Mouse (Mus musculus): ENCODE data around the gene Kcna10. TPM values are rescaled to one million over a fixed set of nuclear protein-coding genes. Genes with fewer than 3 reads are reported as not detected.

The Kcna10 gene
- polyA plus RNA-seq, 1 experiment from 2014 or later: not detected

DNA sequence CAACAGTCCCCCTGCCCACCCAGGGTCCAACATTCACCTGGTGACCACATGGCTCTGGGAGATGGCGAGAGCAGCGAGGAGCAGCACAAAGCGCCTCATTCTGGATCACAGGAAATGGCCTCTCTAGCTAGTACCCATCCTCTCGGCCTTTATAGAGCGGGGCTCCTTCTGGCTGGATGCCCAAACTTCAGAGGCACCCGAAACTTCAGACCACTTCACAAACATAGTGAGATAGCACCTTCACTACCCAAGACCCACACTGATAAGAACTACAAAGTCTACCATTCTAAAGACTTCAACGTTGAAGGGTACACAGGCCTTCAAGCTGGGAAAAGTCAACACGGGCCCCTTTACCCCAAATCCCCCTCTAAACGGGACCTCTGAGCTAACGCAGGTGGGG, 38.8 kb downstream of the Kcna10 start, which contains the start of gene Cym:
Gene Cym, minus strand, starts transcription at position 125 of the 400 bp plus-strand sequence.
- no peak for TF ChIP-seq CTCF (IDR thresholded peaks at IDR 0.05; ENCODE audit: low read depth)
- TF ChIP-seq EP300 (IDR thresholded peaks at IDR 0.05; ENCODE audit: low read depth): no peak
- H3K27me3 ChIP-seq (ENCODE audit: insufficient read depth, low read length): no peaks in the 10 kb centered on the region
- H3K36me3 ChIP-seq (replicated peaks; ENCODE audit: insufficient read depth, low read length): no peaks in the 10 kb centered on the region
- H3K4me3 ChIP-seq (ENCODE audit: low read depth, low read length): no peak within 1 kb of the TSS
- H3K9me3 ChIP-seq (ENCODE audit: low read length): peaks cover 3% of the 10 kb centered on the region; the same call in 1 of the 2 replicates
- H3K4me1 ChIP-seq (ENCODE audit: insufficient read depth): peaks cover under 1% of the 10 kb centered on the region; the same call in 1 of the 2 replicates
- no peak within 1 kb of the TSS for H3K9ac ChIP-seq (replicated peaks)
- no peak for DNase-seq
- 61% methylated on average over 10 of the region's 10 CpGs for WGBS (ENCODE audit: insufficient replicate concordance)
- H3K27ac ChIP-seq (ENCODE audit: low read depth): no peak within 1 kb of the TSS
- ATAC-seq: no peak
- H3K4me2 ChIP-seq (ENCODE audit: low read depth, low read length): no peak within 1 kb of the TSS

- ATAC-seq (no peak), DNase-seq (no peak)
- WGBS (ENCODE audit: insufficient replicate concordance): 62% methylated on average over 1 of the region's 1 CpGs
- H3K9ac ChIP-seq (replicated peaks): no peak overlapping the region
- no peaks in the 10 kb centered on the region for H3K4me1 ChIP-seq (ENCODE audit: insufficient read depth)
- no peak for TF ChIP-seq CTCF (IDR thresholded peaks at IDR 0.05; ENCODE audit: low read depth)
- TF ChIP-seq EP300 (IDR thresholded peaks at IDR 0.05; ENCODE audit: low read depth): no peak
- H3K27ac ChIP-seq (ENCODE audit: low read depth): no peak overlapping the region
- H3K27me3 ChIP-seq (ENCODE audit: insufficient read depth, low read length): no peaks in the 10 kb centered on the region
- no peaks in the 10 kb centered on the region for H3K36me3 ChIP-seq (replicated peaks; ENCODE audit: insufficient read depth, low read length)
- peaks cover 3% of the 10 kb centered on the region; the same call in 1 of the 2 replicates for H3K9me3 ChIP-seq (ENCODE audit: low read length)
- H3K4me3 ChIP-seq (ENCODE audit: low read depth, low read length): no peak overlapping the region
- H3K4me2 ChIP-seq (ENCODE audit: low read depth, low read length): no peak overlapping the region
These were observed 40.4 kb downstream of the Kcna10 start for GRCm38 (mm10) chr3:107223230-107223629.

DNA sequence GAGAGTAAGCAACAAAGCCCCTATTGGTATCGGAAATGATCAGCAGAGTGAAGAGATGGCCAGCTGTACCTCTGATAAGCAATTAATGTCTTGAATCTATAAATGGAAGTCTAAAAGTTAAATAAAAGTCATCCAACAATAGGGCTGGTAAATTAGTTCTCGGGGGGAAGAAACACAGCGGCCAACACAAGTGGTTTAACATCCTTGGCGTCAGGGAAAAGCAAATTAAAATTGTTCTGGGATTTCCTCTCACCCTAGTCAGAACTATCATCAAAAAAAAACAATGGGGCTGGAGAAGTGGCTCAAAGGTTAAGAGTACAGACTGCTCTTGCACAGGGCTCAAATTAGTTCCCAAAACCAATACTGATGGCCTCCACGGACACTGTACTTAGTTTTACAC, 43.0 kb downstream of the Kcna10 start:
- no peak for DNase-seq
- WGBS (ENCODE audit: insufficient replicate concordance): 74% methylated on average over 5 of the region's 5 CpGs
- Histone ChIP-seq H3K27ac (ENCODE audit: low read depth) (no peak overlapping the region), H3K4me1 (ENCODE audit: insufficient read depth) (peaks cover under 1% of the 10 kb centered on the region; the same call in 1 of the 2 replicates), H3K36me3 (replicated peaks; ENCODE audit: insufficient read depth, low read length) (no peaks in the 10 kb centered on the region), H3K4me3 (ENCODE audit: low read depth, low read length) (no peak overlapping the region), H3K9me3 (ENCODE audit: low read length) (peaks cover 3% of the 10 kb centered on the region; the same call in 1 of the 2 replicates), H3K27me3 (ENCODE audit: insufficient read depth, low read length) (no peaks in the 10 kb centered on the region), H3K9ac (replicated peaks) (no peak overlapping the region), H3K4me2 (ENCODE audit: low read depth, low read length) (no peak overlapping the region)
- TF ChIP-seq CTCF (IDR thresholded peaks at IDR 0.05; ENCODE audit: low read depth) (no peak), EP300 (IDR thresholded peaks at IDR 0.05; ENCODE audit: low read depth) (no peak)
- no peak for ATAC-seq

DNA sequence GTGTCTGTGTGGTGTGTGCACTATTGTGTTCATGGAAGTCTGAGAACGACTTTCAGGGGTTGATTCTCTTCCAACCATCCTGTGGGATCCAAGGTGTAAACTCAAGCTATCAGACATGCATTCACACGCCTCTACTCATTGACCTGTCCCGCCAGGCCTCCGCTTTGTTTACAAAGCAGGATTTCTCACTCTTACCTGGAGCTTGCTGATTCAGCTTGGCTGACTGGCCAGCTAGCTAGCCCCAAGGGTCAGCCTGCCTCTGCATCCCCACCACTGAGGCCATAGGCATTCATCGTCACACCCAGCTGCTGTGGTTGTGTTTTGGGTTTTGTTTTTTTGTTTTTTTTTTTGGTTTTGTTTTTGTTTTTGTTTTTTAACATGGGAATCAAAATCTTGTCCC, 46.4 kb downstream of the Kcna10 start:
- DNase-seq (peak; percentile 34), ATAC-seq (no peak; the same call in 1 of the 2 replicates)
- Histone ChIP-seq H3K36me3 (replicated peaks; ENCODE audit: insufficient read depth, low read length) (no peaks in the 10 kb centered on the region), H3K4me3 (ENCODE audit: low read depth, low read length) (no peak overlapping the region), H3K4me1 (ENCODE audit: insufficient read depth) (peaks cover 4% of the 10 kb centered on the region; the same call in 1 of the 2 replicates), H3K27me3 (ENCODE audit: insufficient read depth, low read length) (no peaks in the 10 kb centered on the region), H3K9ac (replicated peaks) (no peak overlapping the region), H3K27ac (ENCODE audit: low read depth) (peak overlapping the region; percentile 80), H3K4me2 (ENCODE audit: low read depth, low read length) (peak overlapping the region; percentile 15; the same call in 1 of the 2 replicates), H3K9me3 (ENCODE audit: low read length) (peaks cover 3% of the 10 kb centered on the region; the same call in 1 of the 2 replicates)
- WGBS (ENCODE audit: insufficient replicate concordance): 56% methylated on average over 5 of the region's 5 CpGs
- TF ChIP-seq CTCF (IDR thresholded peaks at IDR 0.05; ENCODE audit: low read depth) (no peak), EP300 (IDR thresholded peaks at IDR 0.05; ENCODE audit: low read depth) (no peak)

DNA sequence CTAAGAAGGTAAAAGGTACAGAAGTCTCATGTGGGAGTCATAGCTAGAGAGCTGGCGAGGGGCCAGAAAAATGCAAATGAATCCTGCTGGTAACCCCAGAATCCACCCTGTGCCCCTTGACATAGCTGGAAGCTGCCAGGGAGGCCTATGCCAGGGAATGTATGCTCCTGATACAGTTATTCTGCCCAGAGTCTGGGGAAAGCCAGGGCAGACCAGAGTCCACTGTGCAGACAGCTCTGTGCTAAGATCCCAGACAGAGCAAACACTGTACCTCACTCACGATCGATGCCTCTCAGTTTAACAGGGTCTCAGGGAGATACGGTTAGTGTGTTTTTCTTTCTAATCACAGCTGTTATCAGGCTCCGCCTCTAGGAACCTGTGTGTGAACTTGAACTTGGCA, 47.0 kb downstream of the Kcna10 start:
- H3K4me1 ChIP-seq (ENCODE audit: insufficient read depth): peaks cover 4% of the 10 kb centered on the region; the same call in 1 of the 2 replicates
- H3K27me3 ChIP-seq (ENCODE audit: insufficient read depth, low read length): no peaks in the 10 kb centered on the region
- no peaks in the 10 kb centered on the region for H3K36me3 ChIP-seq (replicated peaks; ENCODE audit: insufficient read depth, low read length)
- no peak for TF ChIP-seq CTCF (IDR thresholded peaks at IDR 0.05; ENCODE audit: low read depth)
- peak; percentile 71 for TF ChIP-seq EP300 (IDR thresholded peaks at IDR 0.05; ENCODE audit: low read depth)
- no peak overlapping the region for H3K4me3 ChIP-seq (ENCODE audit: low read depth, low read length)
- peak overlapping the region; percentile 26; the same call in 1 of the 2 replicates for H3K4me2 ChIP-seq (ENCODE audit: low read depth, low read length)
- no peak overlapping the region for H3K9ac ChIP-seq (replicated peaks)
- H3K27ac ChIP-seq (ENCODE audit: low read depth): peak overlapping the region; percentile 80
- DNase-seq: peak; percentile 68
- ATAC-seq: peak; percentile 96
- H3K9me3 ChIP-seq (ENCODE audit: low read length): no peaks in the 10 kb centered on the region
- 43% methylated on average over 5 of the region's 5 CpGs for WGBS (ENCODE audit: insufficient replicate concordance)

DNA sequence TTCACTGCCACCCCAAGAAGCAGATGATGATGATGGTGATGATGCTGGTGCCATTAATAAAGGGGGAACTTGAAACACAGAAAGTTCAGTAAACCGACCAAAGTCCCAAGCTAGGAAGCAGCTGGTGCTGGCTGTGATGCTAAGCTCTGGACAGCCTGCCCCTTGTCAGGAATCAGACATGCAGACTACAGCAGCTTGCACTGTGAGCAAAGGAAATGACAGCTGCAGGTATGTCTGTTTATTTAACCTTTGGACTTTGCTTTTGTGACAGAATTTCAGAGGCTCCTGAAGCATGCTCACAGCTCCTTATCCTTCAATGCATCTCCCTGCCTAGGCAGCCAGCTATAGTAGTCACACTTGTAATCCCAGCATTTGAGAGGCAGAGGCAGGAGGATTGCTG, 47.7 kb downstream of the Kcna10 start, which contains the start of gene A630076J17Rik:
Gene A630076J17Rik, plus strand, starts transcription at position 88 of the 400 bp plus-strand sequence.
- TF ChIP-seq EP300 (IDR thresholded peaks at IDR 0.05; ENCODE audit: low read depth): no peak
- no peak for TF ChIP-seq CTCF (IDR thresholded peaks at IDR 0.05; ENCODE audit: low read depth)
- no peak within 1 kb of the TSS for H3K4me3 ChIP-seq (ENCODE audit: low read depth, low read length)
- no peaks in the 10 kb centered on the region for H3K27me3 ChIP-seq (ENCODE audit: insufficient read depth, low read length)
- 11% methylated on average over 1 of the region's 1 CpGs for WGBS (ENCODE audit: insufficient replicate concordance)
- H3K36me3 ChIP-seq (replicated peaks; ENCODE audit: insufficient read depth, low read length): no peaks in the 10 kb centered on the region
- H3K9me3 ChIP-seq (ENCODE audit: low read length): no peaks in the 10 kb centered on the region
- peak within 1 kb of the TSS; percentile 80 for H3K27ac ChIP-seq (ENCODE audit: low read depth)
- ATAC-seq (no peak; the same call in 1 of the 2 replicates), DNase-seq (no peak)
- H3K4me2 ChIP-seq (ENCODE audit: low read depth, low read length): peak within 1 kb of the TSS; percentile 26
- H3K4me1 ChIP-seq (ENCODE audit: insufficient read depth): peaks cover 4% of the 10 kb centered on the region; the same call in 1 of the 2 replicates
- no peak within 1 kb of the TSS for H3K9ac ChIP-seq (replicated peaks)

Data from liver, postnatal 0 days (tissue).